ENCODE assay signal across 21 mouse cellular contexts in the genomic region with DNA sequence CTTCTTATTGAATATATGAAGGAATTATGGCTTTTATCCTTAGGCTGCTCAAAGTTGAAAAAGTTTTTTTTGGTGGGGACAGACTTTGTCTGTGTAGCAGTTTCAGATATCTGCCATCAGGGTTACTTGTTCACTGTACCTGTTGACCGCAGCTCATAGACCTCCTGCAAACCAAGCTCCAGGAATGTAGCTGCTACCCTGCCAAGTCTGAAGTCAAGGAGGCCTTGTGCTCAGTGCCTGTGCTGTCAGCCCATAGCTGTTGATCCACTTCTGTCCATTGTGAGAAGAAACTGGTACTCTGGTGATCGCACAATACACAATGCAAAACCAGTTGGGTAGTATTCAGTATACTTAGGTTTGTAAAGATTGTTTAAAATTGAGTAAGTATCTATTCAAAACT.
"Had no signal": no experiment of that assay in that cellular context is flagged by ENCODE, and none has a peak within 500 bp of the region (broad histone marks: within the 10 kb centered on the region; RNA-seq: fewer than 3 reads in every experiment).

No protein-coding gene starts in this region.

- H3K9me3 ChIP-seq: intestine, embryonic 15.5 days; kidney, embryonic 15.5 days; liver, embryonic 13.5 days; lung, embryonic 15.5 days; midbrain, embryonic 12.5 days; midbrain, embryonic 15.5 days; neural tube, embryonic 12.5 days; neural tube, embryonic 15.5 days had no signal

- DNase-seq: kidney, adult 11 months; kidney, postnatal 10 days; kidney, postnatal 4 days; layer of hippocampus, postnatal 36 days; liver, embryonic 13.5 days; right cerebral cortex, adult 18-20 months; right cerebral cortex, postnatal 14 days; right cerebral cortex, postnatal 4 days; thymus, adult 2 months; thymus, postnatal 14 days; thymus, postnatal 4 days had no signal

- H3K9ac ChIP-seq: intestine, embryonic 15.5 days; kidney, embryonic 15.5 days; liver, embryonic 13.5 days; lung, embryonic 15.5 days; midbrain, embryonic 12.5 days; midbrain, embryonic 15.5 days; neural tube, embryonic 12.5 days; neural tube, embryonic 15.5 days had no signal

- H3K27me3 ChIP-seq: intestine, embryonic 15.5 days; kidney, embryonic 15.5 days; liver, embryonic 13.5 days; lung, embryonic 15.5 days; midbrain, embryonic 12.5 days; midbrain, embryonic 15.5 days; neural tube, embryonic 12.5 days; neural tube, embryonic 15.5 days had no signal

- ATAC-seq: intestine, embryonic 15.5 days; midbrain, embryonic 15.5 days had no signal

- H3K36me3 ChIP-seq: intestine, embryonic 15.5 days; kidney, embryonic 15.5 days; liver, embryonic 13.5 days; lung, embryonic 15.5 days; midbrain, embryonic 12.5 days; midbrain, embryonic 15.5 days; neural tube, embryonic 12.5 days; neural tube, embryonic 15.5 days had no signal

- H3K27ac ChIP-seq: intestine, embryonic 15.5 days; kidney, embryonic 15.5 days; left cerebral cortex, adult 2 months; liver, embryonic 13.5 days; lung, embryonic 15.5 days; macrophage; midbrain, embryonic 12.5 days; midbrain, embryonic 15.5 days; neural tube, embryonic 12.5 days; stomach, postnatal 0 days had no signal

- H3K4me2 ChIP-seq: intestine, embryonic 15.5 days; kidney, embryonic 15.5 days; liver, embryonic 13.5 days; lung, embryonic 15.5 days; midbrain, embryonic 12.5 days; midbrain, embryonic 15.5 days; neural tube, embryonic 12.5 days; neural tube, embryonic 15.5 days had no signal

- H3K4me3 ChIP-seq: intestine, embryonic 15.5 days; kidney, embryonic 15.5 days; left cerebral cortex, adult 2 months; liver, embryonic 13.5 days; lung, embryonic 15.5 days; midbrain, embryonic 12.5 days; midbrain, embryonic 15.5 days; neural tube, embryonic 12.5 days; neural tube, embryonic 15.5 days had no signal
